Mouse (Mus musculus) liver, embryonic 13.5 days (tissue): ENCODE results near the gene Fgd6. TPM values are rescaled to one million over a fixed set of nuclear protein-coding genes. Genes with fewer than 3 reads are reported as not detected.

Source experiments
- ATAC-seq: fragments of 200-750 bp; cut with Nextera tagmentation; 2 replicates; pipeline ENCODE4 v1.8.0; 2017; ENCODE audit warnings: low read depth, mild to moderate bottlenecking, moderate number of reproducible peaks, moderate library complexity
- DNase-seq: peaks from one replicate; pipeline ENCODE4 v3.0.0; 2022
- H3K27ac ChIP-seq: fragments of 300-500 bp; sonication (generic); 2 replicates; pipeline ENCODE4 v1.5.1; 2015; ENCODE audit warnings: moderate library complexity, mild to moderate bottlenecking, inconsistent platforms
- H3K27me3 ChIP-seq: fragments of 300-500 bp; sonication (generic); 2 replicates; pipeline ENCODE4 v1.6.1; 2015; ENCODE audit warnings: mild to moderate bottlenecking, inconsistent platforms
- H3K36me3 ChIP-seq: fragments of 300-500 bp; sonication (generic); 2 replicates; pipeline ENCODE4 v1.6.1; 2015; ENCODE audit warnings: mild to moderate bottlenecking, inconsistent platforms
- H3K4me1 ChIP-seq: fragments of 300-500 bp; sonication (generic); replicated peaks from 2 replicates; pipeline ENCODE4 v1.6.1; 2015; ENCODE audit warnings: inconsistent platforms
- H3K4me2 ChIP-seq: fragments of 300-500 bp; sonication (generic); 2 replicates; pipeline ENCODE4 v1.6.1; 2015; ENCODE audit warnings: inconsistent platforms, mild to moderate bottlenecking, moderate library complexity
- H3K4me3 ChIP-seq: fragments of 300-500 bp; sonication (generic); replicated peaks from 2 replicates; pipeline ENCODE4 v1.5.1; 2015; ENCODE audit warnings: mild to moderate bottlenecking, inconsistent platforms
- H3K9ac ChIP-seq: fragments of 300-500 bp; sonication (generic); 2 replicates; pipeline ENCODE4 v1.6.1; 2015; ENCODE audit warnings: mild to moderate bottlenecking, inconsistent platforms
- H3K9me3 ChIP-seq: fragments of 300-500 bp; sonication (generic); replicated peaks from 2 replicates; pipeline ENCODE4 v1.6.1; 2016; ENCODE audit warnings: inconsistent platforms
- WGBS: fragments of 180-500 bp; shearing (Covaris S2); methylation state at CpG from one replicate; pipeline ENCODE4 v1.1.7; 2015; ENCODE audit not compliant: insufficient replicate concordance; 5-methylcytosine and 5-hydroxymethylcytosine counted together
- polyA plus RNA-seq: library from polyadenylated mRNA; unstranded; fragments of >200 nt; fragmentation: Nextera tagmentation; extraction: Ambion mirVana; gene quantifications from 2 replicates; pipeline ENCODE4 v1.2.1, GENCODE M21; 2015

The Fgd6 gene
- polyA plus RNA-seq, 1 experiment from 2014 or later, result 2.4 TPM

- Histone ChIP-seq H3K36me3 (peaks cover 60% of the 10 kb centered on the region), H3K27ac (no peak overlapping the region), H3K4me2 (no peak overlapping the region), H3K27me3 (no peaks in the 10 kb centered on the region), H3K4me3 (no peak overlapping the region), H3K9me3 (no peaks in the 10 kb centered on the region), H3K9ac (no peak overlapping the region), H3K4me1 (no peaks in the 10 kb centered on the region)
- WGBS, result 50% methylated on average over 5 of the region's 5 CpGs
- ATAC-seq (no peak), DNase-seq (no peak)
Observed at GRCm38 (mm10) chr10:94164104-94164845, 128.5 kb downstream of the Fgd6 start.

- DNase-seq (no peak), ATAC-seq (no peak)
- H3K27me3 ChIP-seq, result no peaks in the 10 kb centered on the region
- H3K9me3 ChIP-seq, result no peaks in the 10 kb centered on the region
- peaks cover 61% of the 10 kb centered on the region for H3K36me3 ChIP-seq
- H3K4me2 ChIP-seq, result no peak overlapping the region
- H3K4me3 ChIP-seq, result no peak overlapping the region
- no peak overlapping the region for H3K9ac ChIP-seq
- no peak overlapping the region for H3K27ac ChIP-seq
- no peaks in the 10 kb centered on the region for H3K4me1 ChIP-seq
- WGBS, result 71% methylated on average over 16 of the region's 16 CpGs
Observed at GRCm38 (mm10) chr10:94165426-94165825, 129.6 kb downstream of the Fgd6 start.

DNA sequence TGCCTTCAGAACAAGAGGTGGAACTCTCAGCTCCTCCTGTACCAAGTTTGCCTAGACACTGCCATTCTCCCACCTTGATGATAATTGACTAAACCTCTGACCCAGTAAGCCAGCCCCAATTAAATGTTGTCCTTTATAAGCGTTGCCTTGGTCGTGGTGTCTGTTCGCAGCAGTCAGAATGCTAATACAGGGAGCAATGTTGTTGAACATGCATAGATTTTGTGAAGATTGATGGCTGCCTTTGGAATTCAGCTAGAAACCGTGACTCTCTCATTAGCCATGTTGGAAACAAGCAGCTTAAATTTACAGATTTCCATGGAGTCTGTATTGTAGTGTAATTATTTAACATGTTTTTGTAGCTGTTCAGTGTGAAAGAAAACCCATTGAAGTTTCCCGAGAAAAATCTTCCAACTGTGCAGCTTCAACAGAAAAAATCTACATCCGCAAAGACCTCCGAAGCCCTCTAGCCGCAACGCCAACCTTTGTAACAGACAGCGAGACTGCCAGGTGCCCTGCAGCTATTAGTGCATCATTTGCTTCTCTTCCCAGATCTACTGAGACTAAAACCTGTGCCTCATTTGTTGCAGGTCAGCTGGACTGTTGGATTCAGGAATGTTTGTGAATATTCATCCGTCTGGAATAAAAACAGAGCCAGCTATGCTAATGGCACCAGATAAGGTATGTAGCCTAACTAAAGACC lies 131.4 kb downstream of the Fgd6 start:
- no peak overlapping the region for H3K4me2 ChIP-seq
- H3K27me3 ChIP-seq, result no peaks in the 10 kb centered on the region
- no peaks in the 10 kb centered on the region for H3K9me3 ChIP-seq
- DNase-seq (no peak), ATAC-seq (no peak)
- no peak overlapping the region for H3K27ac ChIP-seq
- H3K36me3 ChIP-seq, result peaks cover 71% of the 10 kb centered on the region
- no peak overlapping the region for H3K4me3 ChIP-seq
- WGBS, result 86% methylated on average over 11 of the region's 11 CpGs
- H3K9ac ChIP-seq, result no peak overlapping the region
- no peaks in the 10 kb centered on the region for H3K4me1 ChIP-seq

- peaks cover 73% of the 10 kb centered on the region for H3K36me3 ChIP-seq
Observed at GRCm38 (mm10) chr10:94171440-94172130, 135.8 kb downstream of the Fgd6 start.

GRCm38 (mm10) chr10:94172137-94172536 lies 136.3 kb downstream of the Fgd6 start:
- DNase-seq (no peak), ATAC-seq (no peak)
- H3K27ac ChIP-seq, result no peak overlapping the region
- WGBS, result 87% methylated on average over 11 of the region's 11 CpGs
- H3K9ac ChIP-seq, result no peak overlapping the region
- no peak overlapping the region for H3K4me3 ChIP-seq
- H3K27me3 ChIP-seq, result no peaks in the 10 kb centered on the region
- H3K4me2 ChIP-seq, result no peak overlapping the region
- no peaks in the 10 kb centered on the region for H3K4me1 ChIP-seq
- peaks cover 67% of the 10 kb centered on the region for H3K36me3 ChIP-seq
- H3K9me3 ChIP-seq, result no peaks in the 10 kb centered on the region

More at GRCm38 (mm10) chr10:94171440-94172130, 135.8 kb downstream of the Fgd6 start:
- H3K9ac ChIP-seq, result no peak overlapping the region
- H3K4me1 ChIP-seq, result no peaks in the 10 kb centered on the region
- no peak overlapping the region for H3K4me2 ChIP-seq
- DNase-seq (no peak), ATAC-seq (no peak)
- no peak overlapping the region for H3K4me3 ChIP-seq
- 79% methylated on average over 12 of the region's 12 CpGs for WGBS
- H3K9me3 ChIP-seq, result no peaks in the 10 kb centered on the region
- no peaks in the 10 kb centered on the region for H3K27me3 ChIP-seq
- H3K27ac ChIP-seq, result no peak overlapping the region

DNA sequence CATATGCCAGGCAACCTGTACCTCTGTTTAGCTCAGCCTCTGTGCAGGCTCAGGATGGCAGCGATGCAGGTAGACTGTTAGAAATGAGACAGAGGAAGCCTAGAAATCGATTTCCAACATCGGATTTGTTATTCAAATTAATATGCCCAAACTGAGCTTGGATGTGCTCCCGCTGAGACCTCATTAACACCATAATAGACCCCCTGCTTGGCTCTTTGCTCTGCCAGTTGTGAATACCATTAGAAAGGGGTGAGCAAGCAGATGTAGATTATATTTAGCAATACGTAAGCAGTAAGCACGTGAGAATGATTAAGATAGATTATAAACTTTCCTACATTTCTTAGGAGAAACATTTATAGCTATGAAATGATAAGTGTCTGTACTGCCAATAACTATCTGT lies 136.9 kb downstream of the Fgd6 start:
- WGBS, result 77% methylated on average over 6 of the region's 6 CpGs
- ATAC-seq (no peak), DNase-seq (no peak)
- H3K4me2 ChIP-seq, result no peak overlapping the region
- H3K4me3 ChIP-seq, result no peak overlapping the region
- no peak overlapping the region for H3K27ac ChIP-seq
- no peaks in the 10 kb centered on the region for H3K4me1 ChIP-seq
- no peaks in the 10 kb centered on the region for H3K27me3 ChIP-seq
- H3K9me3 ChIP-seq, result no peaks in the 10 kb centered on the region
- H3K36me3 ChIP-seq, result peaks cover 62% of the 10 kb centered on the region
- H3K9ac ChIP-seq, result no peak overlapping the region

DNA sequence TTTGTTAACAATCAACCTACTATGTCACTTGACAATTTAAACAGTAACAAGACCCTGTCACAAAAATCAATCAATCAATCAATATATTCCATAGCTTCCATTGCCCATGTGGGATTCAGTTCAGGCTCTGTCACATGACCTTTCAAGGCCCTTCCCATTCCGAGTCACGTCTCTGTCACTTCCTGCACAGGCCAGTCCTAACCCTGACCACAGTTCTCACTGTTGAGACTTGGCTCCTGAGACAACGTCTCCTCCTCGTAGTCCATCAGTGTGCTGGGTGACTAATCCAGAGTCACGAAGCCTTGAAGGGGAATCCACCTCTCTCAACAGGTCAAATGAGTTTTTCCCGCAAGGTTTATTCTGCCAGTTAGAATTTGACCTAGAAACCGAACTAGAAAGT lies 138.9 kb downstream of the Fgd6 start:
- DNase-seq, result no peak
- Histone ChIP-seq H3K9me3 (no peaks in the 10 kb centered on the region), H3K4me2 (no peak overlapping the region), H3K4me1 (no peaks in the 10 kb centered on the region), H3K36me3 (peaks cover 43% of the 10 kb centered on the region), H3K4me3 (no peak overlapping the region), H3K27ac (no peak overlapping the region), H3K9ac (no peak overlapping the region), H3K27me3 (no peaks in the 10 kb centered on the region)
- no peak for ATAC-seq
- WGBS, result 73% methylated on average over 7 of the region's 7 CpGs

GRCm38 (mm10) chr10:94183199-94183598 lies 147.4 kb downstream of the Fgd6 start:
- ATAC-seq, result no peak

More at GRCm38 (mm10) chr10:94183199-94183598, 147.4 kb downstream of the Fgd6 start:
- Histone ChIP-seq H3K9me3 (no peaks in the 10 kb centered on the region), H3K4me3 (no peak overlapping the region), H3K27me3 (no peaks in the 10 kb centered on the region), H3K9ac (no peak overlapping the region), H3K27ac (no peak overlapping the region), H3K4me1 (no peaks in the 10 kb centered on the region), H3K36me3 (peaks cover 21% of the 10 kb centered on the region; the same call in 1 of the 2 replicates), H3K4me2 (no peak overlapping the region)
- 46% methylated on average over 4 of the region's 4 CpGs for WGBS
- no peak for DNase-seq

Other genes starting within 250 kb of the Fgd6 start
- 2.4 and 2.7 TPM in 2 replicates for gene Usp44, start 204.4 kb upstream of the Fgd6 start, polyA plus RNA-seq
- gene Metap2, start 138.9 kb upstream of the Fgd6 start, polyA plus RNA-seq, result 249 and 304 TPM in 2 replicates
- gene Vezt, start 184 bp upstream of the Fgd6 start, polyA plus RNA-seq, result 11.3 and 16.2 TPM in 2 replicates
- 2.3 and 3.3 TPM in 2 replicates for gene Nr2c1, start 112.0 kb downstream of the Fgd6 start, polyA plus RNA-seq
- gene Ndufa12, start 162.7 kb downstream of the Fgd6 start, polyA plus RNA-seq, result 211 and 227 TPM in 2 replicates